Mouse (Mus musculus) hindbrain, embryonic 15.5 days (tissue): ENCODE results near the gene Ccdc12. TPM values are rescaled to one million over a fixed set of nuclear protein-coding genes. Genes with fewer than 3 reads are reported as not detected.
A peak's percentile ranks its signal among the peaks of the same experiment; 100 is the strongest.

Experiments
- ATAC-seq: fragments of 200-750 bp; cut with Nextera tagmentation; 2 replicates; pipeline ENCODE4 v1.8.0; 2017; ENCODE audit warnings: low read depth, moderate number of reproducible peaks, moderate TSS enrichment; ENCODE audit not compliant: low FRiP score
- H3K27ac ChIP-seq: fragments of 300-500 bp; sonication (generic); replicated peaks from 2 replicates; pipeline ENCODE4 v1.5.1; 2015; ENCODE audit warnings: mild to moderate bottlenecking, inconsistent platforms
- H3K27me3 ChIP-seq: fragments of 300-500 bp; sonication (generic); 2 replicates; pipeline ENCODE4 v1.6.1; 2015; ENCODE audit warnings: control low read depth, inconsistent platforms
- H3K36me3 ChIP-seq: fragments of 300-500 bp; sonication (generic); 2 replicates; pipeline ENCODE4 v1.6.1; 2015; ENCODE audit warnings: control low read depth, inconsistent platforms
- H3K4me1 ChIP-seq: fragments of 300-500 bp; sonication (generic); replicated peaks from 2 replicates; pipeline ENCODE4 v1.6.1; 2015; ENCODE audit warnings: control low read depth, inconsistent platforms
- H3K4me2 ChIP-seq: fragments of 300-500 bp; sonication (generic); 2 replicates; pipeline ENCODE4 v1.6.1; 2015; ENCODE audit warnings: moderate library complexity, mild to moderate bottlenecking, inconsistent platforms
- H3K4me3 ChIP-seq: fragments of 300-500 bp; sonication (generic); 2 replicates; pipeline ENCODE4 v1.5.1; 2015; ENCODE audit warnings: mild to moderate bottlenecking, inconsistent platforms
- H3K9ac ChIP-seq: fragments of 300-500 bp; sonication (generic); 2 replicates; pipeline ENCODE4 v1.6.1; 2015; ENCODE audit warnings: inconsistent platforms
- H3K9me3 ChIP-seq: fragments of 300-500 bp; sonication (generic); 2 replicates; pipeline ENCODE4 v1.6.1; 2016; ENCODE audit warnings: control low read depth, inconsistent platforms
- WGBS: fragments of 180-500 bp; shearing (Covaris S2); methylation state at CpG from one replicate; pipeline ENCODE4 v1.1.7; 2015; 5-methylcytosine and 5-hydroxymethylcytosine counted together
- polyA plus RNA-seq: library from polyadenylated mRNA; unstranded; fragments of >200 nt; fragmentation: Nextera tagmentation; extraction: Ambion mirVana; gene quantifications from 2 replicates; pipeline ENCODE4 v1.2.1, GENCODE M21; 2015

Ccdc12 gene
- polyA plus RNA-seq, 1 experiment from 2014 or later: 103 TPM

DNA sequence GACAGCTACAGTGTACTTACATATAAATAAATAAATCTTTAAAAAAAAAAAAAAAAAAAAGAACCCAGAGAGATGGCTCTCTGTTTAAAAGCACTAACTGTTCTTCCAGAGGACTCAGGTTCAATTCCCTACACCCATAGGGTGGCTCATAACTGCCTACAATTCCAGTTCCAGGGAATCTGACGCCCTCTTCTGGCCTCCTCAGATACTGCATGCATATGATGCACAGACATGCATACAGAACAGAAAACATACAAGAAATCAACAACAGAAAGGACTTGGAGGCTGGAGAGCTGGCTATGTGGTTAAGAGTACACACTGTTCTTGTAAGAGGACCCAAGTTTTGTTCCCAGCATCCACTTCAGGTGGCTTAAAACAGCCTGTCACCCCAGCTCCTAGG, 81.8 kb downstream of the Ccdc12 start:
- Histone ChIP-seq H3K4me2 (no peak overlapping the region), H3K36me3 (no peaks in the 10 kb centered on the region), H3K27ac (no peak overlapping the region), H3K9me3 (no peaks in the 10 kb centered on the region), H3K4me3 (no peak overlapping the region), H3K27me3 (peaks cover 23% of the 10 kb centered on the region; the same call in 1 of the 2 replicates), H3K4me1 (peaks cover 33% of the 10 kb centered on the region), H3K9ac (no peak overlapping the region)
- 34% methylated on average over 1 of the region's 1 CpGs for WGBS
- ATAC-seq: no peak

DNA sequence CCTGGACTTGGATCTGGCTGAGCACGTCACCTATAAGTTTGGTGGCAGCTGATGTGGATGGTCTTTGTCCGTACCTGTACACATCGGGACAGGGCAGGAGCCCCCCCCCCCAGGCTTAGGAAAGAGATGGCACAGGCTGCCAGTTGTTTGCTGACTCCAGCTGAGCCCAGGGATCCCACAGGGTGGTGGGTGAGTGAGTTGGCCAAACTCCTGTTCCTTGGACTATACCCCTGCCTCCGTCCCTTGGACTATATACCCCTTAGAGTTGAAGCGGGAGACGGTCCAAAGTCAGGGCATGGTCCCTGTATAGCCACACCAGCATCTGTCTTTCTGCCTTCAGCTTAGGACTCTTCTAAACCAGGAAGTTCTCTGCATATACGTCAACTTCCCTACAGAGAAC, 83.7 kb downstream of the Ccdc12 start:
- Histone ChIP-seq H3K4me3 (no peak overlapping the region), H3K27ac (no peak overlapping the region), H3K9me3 (no peaks in the 10 kb centered on the region), H3K27me3 (peaks cover 12% of the 10 kb centered on the region; the same call in 1 of the 2 replicates), H3K4me1 (peaks cover 34% of the 10 kb centered on the region), H3K9ac (no peak overlapping the region), H3K36me3 (no peaks in the 10 kb centered on the region), H3K4me2 (no peak overlapping the region)
- WGBS: 94% methylated on average over 7 of the region's 7 CpGs
- no peak for ATAC-seq

DNA sequence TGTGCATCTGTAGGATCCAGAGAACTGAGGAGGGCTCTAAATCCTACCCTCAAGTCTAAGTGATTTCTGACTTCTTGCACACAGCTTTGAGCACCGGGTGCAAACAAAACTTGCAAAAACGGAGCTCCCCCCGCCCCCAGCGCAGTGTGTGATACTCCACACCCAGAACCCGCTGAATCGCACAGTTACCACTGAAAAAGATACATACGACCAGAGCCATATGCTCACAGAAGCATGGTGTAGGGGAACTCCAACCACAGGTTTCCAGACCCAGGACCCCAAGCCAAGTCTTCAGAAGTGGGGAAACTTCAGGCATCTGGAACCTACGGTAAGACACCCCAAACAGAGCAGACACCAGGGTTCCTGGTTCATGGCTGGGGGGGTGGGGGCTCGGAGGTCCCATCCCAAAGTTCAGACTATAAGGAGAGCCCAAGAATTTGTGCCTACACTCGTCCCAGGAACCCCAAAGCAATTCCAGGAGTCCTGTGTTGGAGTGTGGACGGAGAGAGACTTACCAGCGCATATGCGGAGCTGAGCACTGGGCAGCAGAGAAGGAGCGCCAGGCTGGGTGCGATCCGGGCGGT, 85.5 kb downstream of the Ccdc12 start, which contains the start of gene Myl3:
Gene Myl3 (plus strand): TSS at position 151 of the 584 bp plus-strand sequence.
- H3K4me3 ChIP-seq: peak within 1 kb of the TSS; percentile 81
- H3K9ac ChIP-seq: peak within 1 kb of the TSS; percentile 74
- H3K4me2 ChIP-seq: peak within 1 kb of the TSS; percentile 99
- ATAC-seq: no peak; the same call in 1 of the 2 replicates
- H3K27me3 ChIP-seq: peaks cover 15% of the 10 kb centered on the region; the same call in 1 of the 2 replicates
- peak within 1 kb of the TSS; percentile 33; the same call in 1 of the 2 replicates for H3K27ac ChIP-seq
- H3K9me3 ChIP-seq: no peaks in the 10 kb centered on the region
- WGBS: under 1% methylated on average over 17 of the region's 17 CpGs
- peaks cover 28% of the 10 kb centered on the region for H3K4me1 ChIP-seq
- no peaks in the 10 kb centered on the region for H3K36me3 ChIP-seq

DNA sequence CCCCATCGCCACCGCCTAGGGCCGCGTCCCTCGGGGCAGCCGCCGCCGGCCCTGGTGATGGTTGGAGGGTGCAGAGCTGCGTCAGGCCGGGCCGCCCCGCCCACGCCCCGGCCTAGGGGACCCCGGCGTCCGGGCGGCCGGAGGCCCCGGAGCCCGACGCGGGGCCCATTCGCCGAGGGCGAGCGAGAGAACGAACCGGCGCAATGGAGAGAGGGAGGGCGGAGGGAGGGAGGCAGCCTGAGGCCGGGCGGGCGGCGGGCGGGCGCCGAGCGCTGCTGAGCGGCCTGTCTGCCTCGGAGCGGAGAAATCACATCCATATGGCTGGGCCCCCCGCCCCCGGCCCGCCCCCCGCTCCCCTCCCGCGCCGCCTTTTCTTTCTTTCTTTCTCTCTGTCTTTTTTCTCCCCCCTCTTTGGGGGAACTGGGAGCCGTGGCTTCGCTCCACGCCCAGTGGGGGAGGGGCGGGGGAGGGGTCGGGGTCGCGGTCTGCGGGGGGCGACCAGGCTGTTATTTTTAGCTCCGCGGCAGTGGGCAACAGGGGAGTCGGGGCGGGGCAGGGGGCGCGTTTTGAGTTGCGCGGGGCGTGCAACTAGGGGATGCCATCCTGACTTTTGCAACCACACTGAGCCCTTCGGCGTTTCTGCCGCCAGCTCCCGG, 86.1 kb downstream of the Ccdc12 start:
- Histone ChIP-seq H3K9me3 (no peaks in the 10 kb centered on the region), H3K36me3 (no peaks in the 10 kb centered on the region), H3K4me3 (peak overlapping the region; percentile 81), H3K9ac (peak overlapping the region; percentile 74), H3K4me1 (peaks cover 23% of the 10 kb centered on the region), H3K27me3 (peaks cover 15% of the 10 kb centered on the region; the same call in 1 of the 2 replicates), H3K4me2 (peak overlapping the region; percentile 99), H3K27ac (peak overlapping the region; percentile 33)
- WGBS: under 1% methylated on average over 55 of the region's 71 CpGs
- ATAC-seq: peak; percentile 42; the same call in 1 of the 2 replicates

DNA sequence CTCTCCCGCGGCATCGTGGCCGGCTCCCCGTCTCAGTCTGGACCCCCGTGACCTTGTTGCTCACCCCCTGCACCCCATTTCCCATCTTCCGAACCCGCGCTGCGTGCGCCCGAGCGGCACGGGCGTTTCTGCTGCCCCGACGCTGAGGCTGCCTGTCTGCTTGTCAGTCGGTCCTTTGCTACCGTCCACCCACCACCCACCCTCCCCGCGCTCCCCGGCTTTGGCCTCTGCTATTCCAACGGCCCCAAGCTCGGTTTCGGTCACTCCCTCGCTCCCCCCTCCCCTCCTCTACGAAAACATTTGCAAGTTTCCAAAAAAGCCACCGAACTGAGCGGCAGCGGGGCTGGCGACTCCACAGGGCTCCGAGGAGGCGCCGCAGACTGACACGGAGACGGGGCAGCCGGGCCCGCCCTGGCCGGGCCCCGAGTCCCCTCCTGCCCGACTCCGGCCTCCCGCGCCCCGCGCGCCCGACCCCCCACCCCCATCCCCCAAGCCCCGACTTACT, 86.7 kb downstream of the Ccdc12 start:
- ATAC-seq: 0 out of 2 replicates have a peak, but pooled peaks have one; percentile 36

DNA sequence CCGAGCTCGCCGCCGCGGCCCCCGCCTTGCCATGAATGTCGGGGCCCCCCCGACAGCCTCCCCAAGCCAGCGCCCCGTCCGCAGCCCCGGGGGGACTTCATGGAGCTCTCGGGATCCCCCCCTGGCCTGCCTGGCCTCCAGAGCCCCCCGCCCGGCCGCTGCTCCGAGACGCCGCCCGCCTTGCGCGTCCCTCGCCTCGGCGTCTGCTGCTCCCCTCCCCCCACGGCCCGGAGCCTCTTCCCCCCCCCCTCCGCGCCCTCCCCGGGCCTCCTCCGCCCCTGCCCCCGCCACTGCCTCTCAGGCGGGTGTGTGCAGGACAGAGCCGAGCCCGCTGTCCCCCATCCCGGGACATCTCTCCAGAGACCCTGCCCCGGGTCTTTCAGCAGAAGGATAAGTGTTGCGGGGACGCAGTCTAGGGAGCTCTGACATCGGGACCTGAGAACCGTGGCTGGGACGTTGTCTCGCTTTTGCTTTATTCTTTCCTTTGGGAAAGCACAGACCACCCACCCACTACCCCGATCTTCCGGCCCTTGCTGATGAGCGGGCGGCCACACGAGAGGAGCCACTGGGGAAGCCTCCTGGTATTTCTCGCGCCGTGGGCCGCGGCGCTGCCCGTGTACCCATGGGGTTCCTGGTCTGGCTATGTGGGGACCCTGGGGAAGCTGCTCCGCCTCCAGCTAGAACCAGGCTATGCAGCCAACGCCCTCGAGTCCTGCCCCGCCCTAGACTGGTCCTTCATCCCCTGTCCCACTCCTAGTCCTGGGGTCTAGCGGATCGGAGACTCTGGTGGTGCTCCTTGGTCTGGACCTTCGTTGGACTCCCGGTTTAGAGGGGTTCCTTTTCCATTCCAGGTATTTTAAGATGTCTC, 87.4 kb downstream of the Ccdc12 start:
- Histone ChIP-seq H3K4me3 (peak overlapping the region; percentile 81), H3K27me3 (peaks cover 15% of the 10 kb centered on the region; the same call in 1 of the 2 replicates), H3K27ac (peak overlapping the region; percentile 33; the same call in 1 of the 2 replicates), H3K4me2 (peak overlapping the region; percentile 99), H3K36me3 (no peaks in the 10 kb centered on the region), H3K9me3 (no peaks in the 10 kb centered on the region), H3K9ac (peak overlapping the region; percentile 74), H3K4me1 (peaks cover 23% of the 10 kb centered on the region)
- ATAC-seq: 0 out of 2 replicates have a peak, but pooled peaks have one; percentile 21
- WGBS: 4% methylated on average over 55 of the region's 63 CpGs

More for the DNA sequence above, 86.7 kb downstream of the Ccdc12 start:
- H3K36me3 ChIP-seq: no peaks in the 10 kb centered on the region
- peaks cover 23% of the 10 kb centered on the region for H3K4me1 ChIP-seq
- peak overlapping the region; percentile 99 for H3K4me2 ChIP-seq
- no peaks in the 10 kb centered on the region for H3K9me3 ChIP-seq
- under 1% methylated on average over 46 of the region's 49 CpGs for WGBS
- H3K9ac ChIP-seq: peak overlapping the region; percentile 74
- peak overlapping the region; percentile 81 for H3K4me3 ChIP-seq
- H3K27ac ChIP-seq: peak overlapping the region; percentile 33
- peaks cover 15% of the 10 kb centered on the region; the same call in 1 of the 2 replicates for H3K27me3 ChIP-seq

DNA sequence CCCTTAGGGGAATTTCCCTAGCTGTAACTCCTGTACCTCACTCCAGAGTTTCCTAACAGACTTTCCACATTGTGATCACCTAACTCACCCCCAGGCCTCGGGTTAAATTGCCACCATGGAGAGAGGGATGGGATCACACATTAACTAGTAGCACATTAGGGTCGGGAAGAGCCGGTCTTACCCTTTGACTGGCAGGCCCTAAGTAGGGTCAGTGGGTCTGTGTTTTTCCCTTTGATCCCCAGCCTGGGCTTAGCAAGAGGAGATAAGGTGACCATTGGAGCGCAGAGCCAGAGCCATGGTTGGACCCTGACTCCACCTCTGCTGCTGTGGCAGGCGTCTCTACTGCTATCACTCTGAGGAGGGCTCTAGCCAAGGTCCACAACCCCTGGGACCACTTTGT, 89.4 kb downstream of the Ccdc12 start:
- no peak overlapping the region for H3K9ac ChIP-seq
- H3K4me3 ChIP-seq: no peak overlapping the region
- H3K4me1 ChIP-seq: peaks cover 23% of the 10 kb centered on the region
- WGBS: 20% methylated on average over 5 of the region's 5 CpGs
- ATAC-seq: no peak
- peaks cover 14% of the 10 kb centered on the region; the same call in 1 of the 2 replicates for H3K27me3 ChIP-seq
- no peaks in the 10 kb centered on the region for H3K9me3 ChIP-seq
- no peaks in the 10 kb centered on the region for H3K36me3 ChIP-seq
- H3K4me2 ChIP-seq: no peak overlapping the region
- no peak overlapping the region for H3K27ac ChIP-seq

DNA sequence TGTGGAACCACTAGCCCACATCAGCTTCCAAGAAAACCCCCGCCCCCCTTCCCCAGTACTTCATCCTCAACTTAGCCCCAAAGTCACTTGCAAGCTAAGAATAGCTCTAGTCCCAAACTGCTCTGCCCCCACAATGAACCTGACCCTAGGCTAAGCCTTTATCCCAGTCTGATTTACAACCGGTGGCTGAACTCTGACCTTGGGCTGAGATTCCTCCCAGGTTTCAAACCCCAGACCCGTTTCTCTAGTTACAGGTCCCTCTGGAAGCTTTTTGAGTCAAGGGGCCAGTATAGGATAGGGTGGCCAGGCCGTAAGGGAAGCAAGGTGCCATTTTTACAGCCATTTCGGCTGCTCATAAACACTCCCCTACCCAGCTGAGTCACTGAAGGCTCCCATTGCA, 89.9 kb downstream of the Ccdc12 start:
- Histone ChIP-seq H3K9me3 (no peaks in the 10 kb centered on the region), H3K27ac (no peak overlapping the region), H3K4me1 (peaks cover 23% of the 10 kb centered on the region), H3K9ac (no peak overlapping the region), H3K36me3 (no peaks in the 10 kb centered on the region), H3K4me3 (no peak overlapping the region), H3K4me2 (no peak overlapping the region), H3K27me3 (peaks cover 11% of the 10 kb centered on the region; the same call in 1 of the 2 replicates)
- WGBS: 43% methylated on average over 5 of the region's 5 CpGs
- no peak for ATAC-seq

DNA sequence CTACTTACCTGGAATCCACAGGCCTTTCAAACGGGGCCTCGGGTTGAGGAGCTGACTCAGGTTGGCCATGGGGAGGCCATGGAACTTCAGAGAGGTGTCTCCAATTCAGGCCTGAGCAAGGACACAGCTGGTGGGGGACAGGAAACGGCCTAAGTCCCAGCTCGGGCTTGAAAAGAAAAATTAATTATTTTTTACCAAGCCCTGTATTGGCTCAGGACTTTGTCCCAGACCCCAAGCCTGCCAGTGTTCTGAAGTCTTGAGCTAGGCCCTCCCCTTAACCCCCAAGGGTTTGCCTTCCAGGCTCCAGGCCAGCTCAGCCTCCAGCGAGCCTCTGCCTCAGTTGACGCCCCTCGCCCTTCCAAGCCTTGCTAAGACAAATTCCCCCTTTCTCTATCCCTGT, 90.7 kb downstream of the Ccdc12 start, which contains the start of gene Pth1r:
Gene Pth1r (minus strand): TSS at position 185 of the 400 bp plus-strand sequence.
- Histone ChIP-seq H3K4me3 (no peak within 1 kb of the TSS), H3K27me3 (0 out of 2 replicates have a peak, but pooled peaks cover 6% of the 10 kb centered on the region), H3K4me2 (no peak within 1 kb of the TSS), H3K27ac (no peak within 1 kb of the TSS), H3K9me3 (no peaks in the 10 kb centered on the region), H3K9ac (no peak within 1 kb of the TSS), H3K36me3 (no peaks in the 10 kb centered on the region), H3K4me1 (peaks cover 17% of the 10 kb centered on the region)
- 56% methylated on average over 7 of the region's 7 CpGs for WGBS
- no peak for ATAC-seq

DNA sequence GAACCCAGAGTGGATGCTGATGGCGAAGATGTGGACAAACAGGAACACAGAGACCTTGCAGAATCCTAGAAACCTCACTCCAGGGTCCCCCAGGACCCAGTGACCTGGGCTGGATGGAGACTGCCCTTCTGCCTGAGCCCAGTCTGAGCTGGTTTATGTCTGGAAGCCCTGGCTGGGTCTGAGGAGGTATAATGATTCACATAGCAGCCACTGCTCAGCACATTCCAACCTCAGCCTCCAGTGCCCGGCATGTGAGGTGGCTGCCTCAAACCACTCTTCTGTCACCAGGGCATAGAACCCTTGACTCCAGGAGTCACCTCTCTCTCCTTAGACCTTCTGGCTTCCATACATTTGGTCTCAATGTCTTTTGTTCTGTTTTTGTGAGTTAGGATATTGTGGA, 92.1 kb downstream of the Ccdc12 start:
- H3K36me3 ChIP-seq: no peaks in the 10 kb centered on the region
- no peak overlapping the region for H3K9ac ChIP-seq
- H3K4me2 ChIP-seq: no peak overlapping the region
- WGBS: 65% methylated on average over 2 of the region's 2 CpGs
- no peak for ATAC-seq
- H3K27me3 ChIP-seq: 0 out of 2 replicates have a peak, but pooled peaks cover 6% of the 10 kb centered on the region
- H3K4me3 ChIP-seq: no peak overlapping the region
- H3K27ac ChIP-seq: no peak overlapping the region
- H3K9me3 ChIP-seq: no peaks in the 10 kb centered on the region
- peaks cover 2% of the 10 kb centered on the region; the same call in 1 of the 2 replicates for H3K4me1 ChIP-seq

DNA sequence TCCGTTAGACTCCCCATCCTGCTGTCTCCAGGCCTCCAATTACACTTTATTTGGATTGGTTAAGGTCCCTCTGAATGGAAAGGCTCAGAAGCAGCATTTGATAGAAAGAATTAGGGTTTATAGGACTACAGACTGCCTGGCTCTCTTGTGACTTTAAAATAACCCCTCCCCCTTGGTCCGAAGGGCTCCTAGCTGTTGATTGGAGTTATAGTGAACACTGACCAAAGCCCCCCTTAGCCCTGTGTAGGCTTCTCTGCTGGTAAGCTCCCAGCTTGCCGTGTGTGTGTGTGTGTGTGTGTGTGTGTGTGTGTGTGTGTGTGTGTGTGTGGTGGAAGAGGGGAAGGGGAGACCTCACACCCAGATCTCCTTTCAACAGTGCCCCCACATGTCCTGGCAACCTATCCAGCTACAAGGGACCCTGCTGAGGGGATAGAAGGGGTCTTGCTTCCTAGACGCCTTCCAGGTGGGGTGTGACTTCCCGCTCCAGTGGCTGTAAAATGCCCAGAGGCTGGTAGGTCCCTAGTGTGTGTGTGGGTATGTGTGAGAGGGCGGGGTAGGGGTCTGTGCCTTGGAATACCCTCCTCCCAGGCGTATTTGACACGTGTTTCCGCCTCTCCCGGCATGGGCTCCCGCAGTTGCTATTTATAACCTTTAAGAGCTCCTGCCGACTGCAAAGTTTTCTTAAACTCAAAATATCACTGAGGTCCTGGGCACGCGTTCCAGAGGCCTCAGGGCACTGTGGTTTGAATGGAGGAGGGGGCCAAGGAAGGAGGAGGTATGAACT, 94.3 kb downstream of the Ccdc12 start:
- no peak overlapping the region for H3K27ac ChIP-seq
- no peak overlapping the region for H3K9ac ChIP-seq
- no peak for ATAC-seq
- no peak overlapping the region for H3K4me3 ChIP-seq
- H3K4me2 ChIP-seq: no peak overlapping the region
- no peaks in the 10 kb centered on the region for H3K4me1 ChIP-seq
- H3K27me3 ChIP-seq: 0 out of 2 replicates have a peak, but pooled peaks cover 3% of the 10 kb centered on the region
- WGBS: 48% methylated on average over 14 of the region's 14 CpGs
- no peaks in the 10 kb centered on the region for H3K36me3 ChIP-seq
- H3K9me3 ChIP-seq: no peaks in the 10 kb centered on the region
